Mouse (Mus musculus) hindbrain, embryonic 10.5 days (tissue): Measurements from ENCODE around the gene Ptprt. TPM values are rescaled to one million over a fixed set of nuclear protein-coding genes. Genes with fewer than 3 reads are reported as not detected.

Experiments used
- DNase-seq: peaks from one replicate; pipeline ENCODE4 v3.0.0-alpha.2; 2017; ENCODE audit warnings: low spot score
- H3K27ac ChIP-seq: fragments of 300-500 bp; sonication (generic); 2 replicates; pipeline ENCODE4 v1.5.1; 2016; ENCODE audit warnings: mild to moderate bottlenecking, moderate library complexity
- H3K27me3 ChIP-seq: fragments of 300-500 bp; sonication (generic); 2 replicates; pipeline ENCODE4 v1.6.1; 2016; ENCODE audit warnings: mild to moderate bottlenecking; ENCODE audit not compliant: poor library complexity, insufficient read depth, severe bottlenecking
- H3K36me3 ChIP-seq: fragments of 300-500 bp; sonication (generic); 2 replicates; pipeline ENCODE4 v1.6.1; 2016; ENCODE audit warnings: mild to moderate bottlenecking, moderate library complexity
- H3K4me1 ChIP-seq: fragments of 300-500 bp; sonication (generic); replicated peaks from 2 replicates; pipeline ENCODE4 v1.6.1; 2016; ENCODE audit warnings: mild to moderate bottlenecking
- H3K4me3 ChIP-seq: fragments of 300-500 bp; sonication (generic); 2 replicates; pipeline ENCODE4 v1.5.1; 2016; ENCODE audit warnings: mild to moderate bottlenecking, moderate library complexity
- H3K9me3 ChIP-seq: fragments of 300-500 bp; sonication (generic); 2 replicates; pipeline ENCODE4 v1.6.1; 2016; ENCODE audit warnings: mild to moderate bottlenecking, moderate library complexity
- WGBS: fragments of 180-500 bp; shearing (Covaris S2); methylation state at CpG from one replicate; pipeline ENCODE4 v1.1.7; 2016; 5-methylcytosine and 5-hydroxymethylcytosine counted together
- polyA plus RNA-seq: library from polyadenylated mRNA; unstranded; fragments of >200 nt; fragmentation: Nextera tagmentation; extraction: Ambion mirVana; gene quantifications from 2 replicates; pipeline ENCODE4 v1.2.1, GENCODE M21; 2016

Ptprt gene
- polyA plus RNA-seq, 1 experiment from 2014 or later, result 1.7 TPM

GRCm38 (mm10) chr2:161806287-161807007 lies 854.5 kb downstream of the Ptprt start:
- 54% methylated on average over 8 of the region's 8 CpGs for WGBS
- Histone ChIP-seq H3K27me3 (no peaks in the 10 kb centered on the region), H3K4me3 (no peak overlapping the region), H3K36me3 (no peaks in the 10 kb centered on the region), H3K4me1 (peaks cover 15% of the 10 kb centered on the region), H3K9me3 (no peaks in the 10 kb centered on the region), H3K27ac (peak overlapping the region; percentile 40; the same call in 1 of the 2 replicates)
- DNase-seq, result peak; percentile 13

GRCm38 (mm10) chr2:161799946-161800345 lies 861.0 kb downstream of the Ptprt start:
- H3K4me3 ChIP-seq, result no peak overlapping the region
- H3K27me3 ChIP-seq, result no peaks in the 10 kb centered on the region
- no peaks in the 10 kb centered on the region for H3K36me3 ChIP-seq
- DNase-seq, result no peak
- 82% methylated on average over 6 of the region's 6 CpGs for WGBS
- no peaks in the 10 kb centered on the region for H3K4me1 ChIP-seq
- H3K9me3 ChIP-seq, result no peaks in the 10 kb centered on the region
- H3K27ac ChIP-seq, result no peak overlapping the region

- H3K4me1 ChIP-seq, result no peaks in the 10 kb centered on the region
- 88% methylated on average over 2 of the region's 2 CpGs for WGBS
- no peaks in the 10 kb centered on the region for H3K9me3 ChIP-seq
- no peak overlapping the region for H3K4me3 ChIP-seq
- H3K27ac ChIP-seq, result no peak overlapping the region
- no peak for DNase-seq
- H3K27me3 ChIP-seq, result no peaks in the 10 kb centered on the region
- no peaks in the 10 kb centered on the region for H3K36me3 ChIP-seq
Observed at GRCm38 (mm10) chr2:161767528-161767927, 893.4 kb downstream of the Ptprt start.

GRCm38 (mm10) chr2:161713024-161713423 lies 947.9 kb downstream of the Ptprt start:
- 44% methylated on average over 4 of the region's 4 CpGs for WGBS
- Histone ChIP-seq H3K4me1 (0 out of 2 replicates have a peak, but pooled peaks cover 4% of the 10 kb centered on the region), H3K27ac (no peak overlapping the region), H3K27me3 (no peaks in the 10 kb centered on the region), H3K36me3 (no peaks in the 10 kb centered on the region), H3K4me3 (no peak overlapping the region), H3K9me3 (no peaks in the 10 kb centered on the region)
- no peak for DNase-seq

- 91% methylated on average over 5 of the region's 5 CpGs for WGBS
- no peak for DNase-seq
- Histone ChIP-seq H3K9me3 (no peaks in the 10 kb centered on the region), H3K4me3 (no peak overlapping the region), H3K36me3 (no peaks in the 10 kb centered on the region), H3K27ac (no peak overlapping the region), H3K27me3 (peaks cover 4% of the 10 kb centered on the region), H3K4me1 (peaks cover 8% of the 10 kb centered on the region; the same call in 1 of the 2 replicates)
Observed at GRCm38 (mm10) chr2:161709316-161709715, 951.6 kb downstream of the Ptprt start.

- H3K27ac ChIP-seq, result no peak overlapping the region
- H3K4me3 ChIP-seq, result no peak overlapping the region
- no peaks in the 10 kb centered on the region for H3K36me3 ChIP-seq
- H3K27me3 ChIP-seq, result peaks cover 4% of the 10 kb centered on the region
- H3K4me1 ChIP-seq, result peaks cover 8% of the 10 kb centered on the region; the same call in 1 of the 2 replicates
- WGBS, result 89% methylated on average over 7 of the region's 7 CpGs
- DNase-seq, result no peak
- H3K9me3 ChIP-seq, result no peaks in the 10 kb centered on the region
Observed at GRCm38 (mm10) chr2:161706386-161706915, 954.5 kb downstream of the Ptprt start.

GRCm38 (mm10) chr2:161704811-161705210 lies 956.1 kb downstream of the Ptprt start:
- Histone ChIP-seq H3K9me3 (no peaks in the 10 kb centered on the region), H3K4me3 (no peak overlapping the region), H3K27me3 (peaks cover 4% of the 10 kb centered on the region), H3K4me1 (peaks cover 4% of the 10 kb centered on the region; the same call in 1 of the 2 replicates), H3K36me3 (no peaks in the 10 kb centered on the region), H3K27ac (no peak overlapping the region)
- WGBS, result 38% methylated on average over 8 of the region's 8 CpGs
- no peak for DNase-seq

GRCm38 (mm10) chr2:161704410-161704809 lies 956.5 kb downstream of the Ptprt start:
- H3K9me3 ChIP-seq, result no peaks in the 10 kb centered on the region
- H3K36me3 ChIP-seq, result no peaks in the 10 kb centered on the region
- H3K4me3 ChIP-seq, result no peak overlapping the region
- no peak overlapping the region for H3K27ac ChIP-seq
- WGBS, result 57% methylated on average over 9 of the region's 9 CpGs
- peaks cover 4% of the 10 kb centered on the region for H3K27me3 ChIP-seq
- H3K4me1 ChIP-seq, result peaks cover 4% of the 10 kb centered on the region; the same call in 1 of the 2 replicates
- no peak for DNase-seq

- Histone ChIP-seq H3K27ac (no peak overlapping the region), H3K4me1 (no peaks in the 10 kb centered on the region), H3K36me3 (no peaks in the 10 kb centered on the region), H3K9me3 (no peaks in the 10 kb centered on the region), H3K4me3 (no peak overlapping the region), H3K27me3 (no peaks in the 10 kb centered on the region)
- no peak for DNase-seq
- WGBS, result 89% methylated on average over 8 of the region's 8 CpGs
Observed at GRCm38 (mm10) chr2:161695819-161696218, 965.1 kb downstream of the Ptprt start.

- DNase-seq, result peak; percentile 24
- H3K27ac ChIP-seq, result no peak overlapping the region
Observed at GRCm38 (mm10) chr2:161668302-161668986, 992.5 kb downstream of the Ptprt start.

GRCm38 (mm10) chr2:161661912-161662311 lies 999.0 kb downstream of the Ptprt start:
- no peak for DNase-seq
- Histone ChIP-seq H3K36me3 (no peaks in the 10 kb centered on the region), H3K4me1 (peaks cover 8% of the 10 kb centered on the region; the same call in 1 of the 2 replicates), H3K27ac (no peak overlapping the region), H3K9me3 (no peaks in the 10 kb centered on the region), H3K4me3 (no peak overlapping the region), H3K27me3 (no peaks in the 10 kb centered on the region)
- WGBS, result 40% methylated on average over 5 of the region's 5 CpGs

More at GRCm38 (mm10) chr2:161668302-161668986, 992.5 kb downstream of the Ptprt start:
- H3K4me3 ChIP-seq, result no peak overlapping the region
- no peaks in the 10 kb centered on the region for H3K36me3 ChIP-seq
- H3K9me3 ChIP-seq, result no peaks in the 10 kb centered on the region
- H3K4me1 ChIP-seq, result 0 out of 2 replicates have a peak, but pooled peaks cover 3% of the 10 kb centered on the region
- H3K27me3 ChIP-seq, result no peaks in the 10 kb centered on the region
- WGBS, result 65% methylated on average over 12 of the region's 12 CpGs

- Histone ChIP-seq H3K27ac (no peak overlapping the region), H3K9me3 (no peaks in the 10 kb centered on the region), H3K27me3 (no peaks in the 10 kb centered on the region), H3K36me3 (no peaks in the 10 kb centered on the region), H3K4me1 (peaks cover 8% of the 10 kb centered on the region; the same call in 1 of the 2 replicates), H3K4me3 (no peak overlapping the region)
- WGBS, result 45% methylated on average over 4 of the region's 4 CpGs
- no peak for DNase-seq
Observed at GRCm38 (mm10) chr2:161660827-161661226, 1000.1 kb downstream of the Ptprt start.

GRCm38 (mm10) chr2:161657046-161657445 lies 1003.9 kb downstream of the Ptprt start:
- WGBS, result 88% methylated on average over 4 of the region's 4 CpGs

More at GRCm38 (mm10) chr2:161657046-161657445, 1003.9 kb downstream of the Ptprt start:
- peaks cover 3% of the 10 kb centered on the region; the same call in 1 of the 2 replicates for H3K4me1 ChIP-seq
- no peak overlapping the region for H3K27ac ChIP-seq
- H3K9me3 ChIP-seq, result no peaks in the 10 kb centered on the region
- no peaks in the 10 kb centered on the region for H3K36me3 ChIP-seq
- no peak for DNase-seq
- no peaks in the 10 kb centered on the region for H3K27me3 ChIP-seq
- H3K4me3 ChIP-seq, result no peak overlapping the region
